Mouse (Mus musculus) lung, embryonic 16.5 days (tissue): Measurements from ENCODE around the gene Ecsit. TPM values are rescaled to one million over a fixed set of nuclear protein-coding genes. Genes with fewer than 3 reads are reported as not detected.
A peak's percentile ranks its signal among the peaks of the same experiment; 100 is the strongest.

Source experiments
- ATAC-seq: fragments of 200-750 bp; cut with Nextera tagmentation; 2 replicates; pipeline ENCODE4 v1.8.0; 2017; ENCODE audit warnings: low read depth, mild to moderate bottlenecking, moderate library complexity
- H3K27ac ChIP-seq: fragments of 300-500 bp; sonication (generic); 2 replicates; pipeline ENCODE4 v1.5.1; 2014; ENCODE audit warnings: mild to moderate bottlenecking, control low read depth, low read length
- H3K27me3 ChIP-seq: fragments of 300-500 bp; sonication (generic); 2 replicates; pipeline ENCODE4 v1.6.1; 2014; ENCODE audit warnings: low read depth, low read length, mixed read lengths; ENCODE audit not compliant: control insufficient read depth, insufficient read depth
- H3K36me3 ChIP-seq: fragments of 300-500 bp; sonication (generic); 2 replicates; pipeline ENCODE4 v1.6.1; 2014; ENCODE audit warnings: low read length; ENCODE audit not compliant: control insufficient read depth, insufficient read depth
- H3K4me1 ChIP-seq: fragments of 300-500 bp; sonication (generic); replicated peaks from 2 replicates; pipeline ENCODE4 v1.6.1; 2014; ENCODE audit warnings: low read length, mixed read lengths; ENCODE audit not compliant: control insufficient read depth, insufficient read depth
- H3K4me2 ChIP-seq: fragments of 300-500 bp; sonication (generic); 2 replicates; pipeline ENCODE4 v1.6.1; 2014; ENCODE audit warnings: low read depth, low read length, control low read depth
- H3K4me3 ChIP-seq: fragments of 300-500 bp; sonication (generic); 2 replicates; pipeline ENCODE4 v1.5.1; 2014; ENCODE audit warnings: mild to moderate bottlenecking, low read length, control low read depth
- H3K9ac ChIP-seq: fragments of 300-500 bp; sonication (generic); 2 replicates; pipeline ENCODE4 v1.6.1; 2014; ENCODE audit warnings: low read length, control low read depth
- H3K9me3 ChIP-seq: fragments of 300-500 bp; sonication (generic); 2 replicates; pipeline ENCODE4 v1.6.1; 2016; ENCODE audit warnings: low read length; ENCODE audit not compliant: control insufficient read depth
- WGBS: fragments of 180-500 bp; shearing (Covaris S2); extraction: QIAGEN DNeasy Blood & Tissue Kit; methylation state at CpG from one replicate; pipeline ENCODE4 v1.1.7; 2014; 5-methylcytosine and 5-hydroxymethylcytosine counted together
- polyA plus RNA-seq: library from polyadenylated mRNA; unstranded; fragments of >200 nt; fragmentation: Nextera tagmentation; extraction: Ambion mirVana; gene quantifications from 2 replicates; pipeline ENCODE4 v1.2.1, GENCODE M21; 2015

Ecsit gene
- polyA plus RNA-seq, result 28.9 and 31.9 TPM in 2 replicates

DNA sequence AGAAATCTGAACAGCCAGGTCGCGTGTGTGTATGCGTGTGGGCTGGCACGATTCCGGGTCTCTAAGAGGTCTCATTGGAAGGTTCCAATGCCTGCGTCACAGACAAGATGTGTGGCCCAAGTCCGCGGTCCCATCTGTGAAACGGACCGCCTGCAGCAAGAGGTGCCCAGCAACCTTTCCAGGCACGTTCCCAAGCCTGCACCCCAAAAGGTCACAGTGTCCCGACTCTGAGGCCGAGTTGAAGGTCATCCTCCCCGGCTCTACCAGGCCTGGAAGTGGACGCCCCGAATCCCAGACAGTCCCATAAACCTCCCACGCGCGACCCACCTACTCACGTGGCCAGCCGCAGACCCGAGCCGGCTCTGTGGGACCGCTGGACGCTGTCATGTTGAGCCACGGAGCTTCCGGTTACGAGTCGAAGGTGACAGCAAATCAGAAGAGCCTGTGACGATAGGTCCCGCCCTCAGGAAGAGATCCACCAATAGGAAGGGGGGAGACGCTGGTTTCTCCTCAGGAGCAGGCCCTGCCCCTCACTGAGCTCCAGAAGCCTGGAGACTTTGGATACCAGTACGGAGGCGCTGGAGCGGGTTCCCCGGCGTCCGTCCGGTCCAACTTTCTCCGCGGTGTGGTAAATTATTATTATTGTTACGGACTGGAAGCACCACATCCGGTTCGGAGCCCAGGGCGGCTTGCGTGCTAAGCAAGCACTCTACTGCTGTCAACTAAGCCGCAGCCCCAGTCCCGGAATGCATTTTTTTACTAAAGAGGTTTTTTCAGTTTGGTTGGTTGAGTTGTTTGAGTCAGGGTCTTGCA, at the start of gene Ecsit:
Ecsit (minus strand) TSS at position 417 of the 813 bp plus-strand sequence.
- peak within 1 kb of the TSS; percentile 76 for H3K9ac ChIP-seq
- H3K36me3 ChIP-seq, result no peaks in the 10 kb centered on the region
- peak; percentile 99 for ATAC-seq
- peak within 1 kb of the TSS; percentile 75 for H3K27ac ChIP-seq
- peak within 1 kb of the TSS; percentile 90 for H3K4me3 ChIP-seq
- no peaks in the 10 kb centered on the region for H3K9me3 ChIP-seq
- H3K27me3 ChIP-seq, result no peaks in the 10 kb centered on the region
- 0 out of 2 replicates have a peak, but pooled peaks cover 4% of the 10 kb centered on the region for H3K4me1 ChIP-seq
- WGBS, result under 1% methylated on average over 48 of the region's 48 CpGs
- H3K4me2 ChIP-seq, result peak within 1 kb of the TSS; percentile 82

- 76% methylated on average over 7 of the region's 7 CpGs for WGBS
- ATAC-seq, result no peak
- H3K9me3 ChIP-seq, result no peaks in the 10 kb centered on the region
- H3K27me3 ChIP-seq, result no peaks in the 10 kb centered on the region
- H3K4me2 ChIP-seq, result no peak overlapping the region
- H3K27ac ChIP-seq, result no peak overlapping the region
- H3K36me3 ChIP-seq, result no peaks in the 10 kb centered on the region
- H3K4me1 ChIP-seq, result peaks cover 10% of the 10 kb centered on the region; the same call in 1 of the 2 replicates
- H3K4me3 ChIP-seq, result no peak overlapping the region
- H3K9ac ChIP-seq, result no peak overlapping the region
Observed at GRCm38 (mm10) chr9:22134246-22134890, 49.1 kb upstream of the Ecsit start.

DNA sequence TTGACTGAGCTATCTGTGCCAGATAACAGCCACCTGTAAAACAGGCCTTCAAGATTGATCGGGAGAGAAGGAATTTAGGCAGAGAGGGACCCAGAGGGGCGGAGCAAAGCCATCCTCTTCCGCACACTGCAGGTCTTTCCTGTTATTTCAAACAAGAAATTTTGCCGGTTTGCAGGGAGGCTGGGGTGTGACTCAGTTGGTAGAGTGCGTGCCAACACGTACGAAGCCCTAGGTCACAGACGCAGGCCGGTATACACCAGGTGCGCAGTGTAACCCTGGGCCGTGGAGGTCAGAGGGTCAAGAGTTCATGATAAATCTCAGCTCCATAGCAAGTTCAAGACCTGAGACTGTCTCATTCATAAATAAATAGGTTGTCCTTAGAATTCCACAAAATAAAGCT, 47.0 kb upstream of the Ecsit start:
- H3K4me1 ChIP-seq, result peaks cover 10% of the 10 kb centered on the region; the same call in 1 of the 2 replicates
- peak overlapping the region; percentile 72 for H3K4me2 ChIP-seq
- H3K36me3 ChIP-seq, result no peaks in the 10 kb centered on the region
- H3K4me3 ChIP-seq, result peak overlapping the region; percentile 44
- 27% methylated on average over 11 of the region's 11 CpGs for WGBS
- no peak overlapping the region for H3K27ac ChIP-seq
- H3K9ac ChIP-seq, result peak overlapping the region; percentile 63; the same call in 1 of the 2 replicates
- H3K27me3 ChIP-seq, result no peaks in the 10 kb centered on the region
- peak; percentile 5; the same call in 1 of the 2 replicates for ATAC-seq
- H3K9me3 ChIP-seq, result no peaks in the 10 kb centered on the region

DNA sequence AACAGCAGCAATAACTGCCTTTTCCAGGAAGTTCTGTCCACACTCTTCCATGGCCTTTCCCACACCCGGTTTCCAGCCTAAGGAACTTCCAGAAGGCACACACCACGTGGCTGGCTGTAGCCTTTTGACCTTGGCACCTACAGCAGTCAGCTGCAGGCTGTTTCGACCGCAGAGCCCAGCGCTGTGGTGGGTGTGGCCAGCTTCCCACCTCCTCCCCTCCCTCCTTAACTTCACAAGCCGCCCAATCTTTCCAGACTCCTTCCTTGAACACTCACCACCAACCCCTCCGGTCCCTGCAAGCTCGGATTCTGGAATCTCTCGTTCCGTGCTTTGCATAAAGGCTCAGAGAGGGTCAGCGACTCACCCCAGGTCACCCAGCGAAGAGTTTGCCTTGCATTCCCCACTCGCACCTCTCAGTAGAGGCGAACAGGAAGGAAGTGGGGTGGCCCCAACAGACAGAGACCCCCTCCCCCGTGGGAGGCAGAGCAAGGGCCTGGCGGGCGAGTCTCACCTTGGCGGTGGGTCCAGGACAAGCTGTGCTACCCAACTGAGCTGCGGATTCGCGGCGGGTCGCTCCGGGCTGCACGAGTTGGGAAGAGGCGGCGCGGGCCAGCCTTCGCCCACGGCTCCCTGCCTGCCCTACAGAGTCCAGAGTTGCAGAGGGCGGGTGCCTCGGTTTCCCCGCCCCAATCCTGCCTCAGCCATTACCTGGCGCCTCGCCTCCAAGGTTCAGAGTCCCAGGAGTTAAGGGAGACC, 46.2 kb upstream of the Ecsit start:
- WGBS, result 1% methylated on average over 35 of the region's 35 CpGs

GRCm38 (mm10) chr9:22125246-22126027, 40.2 kb upstream of the Ecsit start:
- H3K27me3 ChIP-seq, result no peaks in the 10 kb centered on the region
- WGBS, result 81% methylated on average over 15 of the region's 15 CpGs
- H3K4me3 ChIP-seq, result no peak overlapping the region

More for the DNA sequence above, 46.2 kb upstream of the Ecsit start:
- H3K4me1 ChIP-seq, result peaks cover 10% of the 10 kb centered on the region; the same call in 1 of the 2 replicates
- no peaks in the 10 kb centered on the region for H3K36me3 ChIP-seq
- H3K4me3 ChIP-seq, result peak overlapping the region; percentile 44
- peak; percentile 77 for ATAC-seq
- no peaks in the 10 kb centered on the region for H3K27me3 ChIP-seq
- H3K27ac ChIP-seq, result no peak overlapping the region
- peak overlapping the region; percentile 63 for H3K9ac ChIP-seq
- no peaks in the 10 kb centered on the region for H3K9me3 ChIP-seq
- H3K4me2 ChIP-seq, result peak overlapping the region; percentile 72

GRCm38 (mm10) chr9:22124169-22124568, 38.9 kb upstream of the Ecsit start:
- H3K9me3 ChIP-seq, result no peaks in the 10 kb centered on the region
- H3K4me2 ChIP-seq, result no peak overlapping the region
- no peak for ATAC-seq
- 74% methylated on average over 3 of the region's 3 CpGs for WGBS
- no peak overlapping the region for H3K4me3 ChIP-seq
- no peak overlapping the region for H3K9ac ChIP-seq
- H3K27ac ChIP-seq, result no peak overlapping the region
- H3K4me1 ChIP-seq, result no peaks in the 10 kb centered on the region
- H3K36me3 ChIP-seq, result no peaks in the 10 kb centered on the region
- H3K27me3 ChIP-seq, result no peaks in the 10 kb centered on the region

More at GRCm38 (mm10) chr9:22125246-22126027, 40.2 kb upstream of the Ecsit start:
- no peak overlapping the region for H3K4me2 ChIP-seq
- H3K9me3 ChIP-seq, result no peaks in the 10 kb centered on the region
- no peaks in the 10 kb centered on the region for H3K4me1 ChIP-seq
- no peak for ATAC-seq
- no peak overlapping the region for H3K9ac ChIP-seq
- H3K36me3 ChIP-seq, result no peaks in the 10 kb centered on the region
- H3K27ac ChIP-seq, result no peak overlapping the region

DNA sequence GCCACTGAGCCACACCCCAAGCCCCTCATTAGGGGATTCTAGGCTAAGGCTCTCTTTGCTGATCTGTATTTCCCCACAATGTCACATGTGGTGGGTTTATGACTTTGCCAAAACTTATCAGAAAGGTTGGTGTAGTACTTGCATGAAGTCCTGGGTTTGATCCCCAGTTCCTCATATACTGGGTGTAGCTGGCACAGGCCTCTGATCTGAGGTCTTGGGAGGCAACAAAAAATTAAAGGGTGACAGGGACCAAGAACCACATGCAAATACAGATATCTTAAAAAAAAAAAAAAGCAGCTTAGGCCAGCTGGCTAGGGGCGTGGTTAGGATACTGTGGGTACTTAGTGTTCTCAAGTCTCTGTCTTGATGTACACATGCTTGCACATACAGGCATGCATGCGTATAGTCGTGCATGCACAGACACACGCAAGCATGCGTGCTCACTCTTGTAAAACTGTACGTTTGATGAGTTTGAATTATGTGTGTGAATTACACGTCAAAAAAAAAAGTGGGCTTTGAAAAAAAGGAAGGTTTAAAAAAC, 37.9 kb upstream of the Ecsit start:
- 72% methylated on average over 7 of the region's 7 CpGs for WGBS
- no peak overlapping the region for H3K4me3 ChIP-seq
- no peak for ATAC-seq

GRCm38 (mm10) chr9:22122005-22122404, 36.8 kb upstream of the Ecsit start:
- Histone ChIP-seq H3K4me3 (no peak overlapping the region), H3K4me2 (no peak overlapping the region), H3K4me1 (peaks cover 7% of the 10 kb centered on the region), H3K36me3 (no peaks in the 10 kb centered on the region), H3K27me3 (no peaks in the 10 kb centered on the region), H3K27ac (no peak overlapping the region), H3K9ac (no peak overlapping the region), H3K9me3 (no peaks in the 10 kb centered on the region)
- WGBS, result 53% methylated on average over 3 of the region's 3 CpGs
- ATAC-seq, result no peak

More for the DNA sequence above, 37.9 kb upstream of the Ecsit start:
- H3K36me3 ChIP-seq, result no peaks in the 10 kb centered on the region
- H3K4me2 ChIP-seq, result no peak overlapping the region
- no peak overlapping the region for H3K27ac ChIP-seq
- H3K9me3 ChIP-seq, result no peaks in the 10 kb centered on the region
- H3K9ac ChIP-seq, result no peak overlapping the region
- no peaks in the 10 kb centered on the region for H3K4me1 ChIP-seq
- H3K27me3 ChIP-seq, result no peaks in the 10 kb centered on the region
